In the genomic region with DNA sequence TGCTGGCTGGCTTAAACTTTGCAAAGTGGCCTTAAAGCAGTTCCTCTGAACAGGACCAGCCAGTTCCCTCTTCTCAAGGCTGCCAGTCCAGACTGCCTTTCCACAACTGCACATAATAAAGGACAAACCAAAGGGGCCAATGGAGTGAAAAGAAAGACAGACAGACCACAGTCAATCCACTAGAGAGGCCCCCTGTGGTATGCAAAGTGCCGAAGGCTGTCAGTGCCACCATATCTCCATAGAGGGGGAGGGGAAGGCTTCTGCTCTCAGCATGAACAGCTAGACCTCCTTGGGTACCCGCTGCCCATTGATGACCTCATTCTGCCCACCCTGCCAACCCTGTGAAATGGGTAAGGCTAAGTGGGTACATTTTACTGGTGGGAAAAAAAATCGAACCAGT, we compare ENCODE assay signal across 9 mouse cellular contexts. TPM values are rescaled to one million over a fixed set of nuclear protein-coding genes. Genes with fewer than 3 reads are reported as not detected.
DNase-seq lines count a peak whose midpoint lies in the region; ATAC-seq and TF ChIP-seq lines count a peak whose summit lies in the region.
"Had no signal": no experiment of that assay in that cellular context is flagged by ENCODE, and none has a peak within 500 bp of the region (broad histone marks: within the 10 kb centered on the region; RNA-seq: fewer than 3 reads in every experiment).

No protein-coding gene starts in this region.

- peak; percentile 45 to 48 for DNase-seq in cerebellum, postnatal 10 days
- no peak for DNase-seq in cerebellum, adult 9-10 months
- no peak for DNase-seq in layer of hippocampus, adult 2 months (ENCODE audit: low spot score in 2 of 2)
- DNase-seq in layer of hippocampus, postnatal 36 days = no peak
- no peak for DNase-seq in right cerebral cortex, postnatal 36 days (ENCODE audit: low spot score in 2 of 2)
- no peak for DNase-seq in thymus, postnatal 25 days
- DNase-seq: thymus, adult 18-20 months had no signal

- H3K27ac ChIP-seq in layer of hippocampus, adult 2 months = peak overlapping the region; percentile 43; the same call in 1 of the 2 replicates
- 0 out of 2 replicates have a peak overlapping the region, but pooled peaks have one; percentile 13 for H3K27ac ChIP-seq in neural tube, embryonic 15.5 days (replicated peaks)

- ATAC-seq in hematopoietic stem cell, adult 5-6 weeks (replicated peaks in 1 of 2; ENCODE audit: insufficient read depth in 1 of 2, low FRiP score in 2 of 2, low TSS enrichment in 1 of 2, low read depth in 1 of 2, poor library complexity in 2 of 2, severe bottlenecking in 2 of 2) = peak; percentile 20 to 22; a peak in 1 of 4 replicates
- ATAC-seq in neural tube, embryonic 15.5 days (ENCODE audit: low FRiP score) = no peak

- H3K4me2 ChIP-seq in neural tube, embryonic 15.5 days = no peak overlapping the region

- no peak for TF ChIP-seq CTCF in layer of hippocampus, adult 2 months (conservative IDR thresholded peaks at IDR 0.05)

- H3K27me3 ChIP-seq in neural tube, embryonic 15.5 days (replicated peaks) = no peaks in the 10 kb centered on the region

- no peak overlapping the region for H3K4me3 ChIP-seq in layer of hippocampus, adult 2 months
- no peak overlapping the region for H3K4me3 ChIP-seq in neural tube, embryonic 15.5 days (replicated peaks)

- peaks cover 25% of the 10 kb centered on the region for H3K4me1 ChIP-seq in neural tube, embryonic 15.5 days

- 8% methylated on average over 3 of the region's 3 CpGs for WGBS in neural tube, embryonic 15.5 days

- H3K9me3 ChIP-seq in neural tube, embryonic 15.5 days (replicated peaks) = no peaks in the 10 kb centered on the region

- H3K36me3 ChIP-seq in neural tube, embryonic 15.5 days = no peaks in the 10 kb centered on the region

- H3K9ac ChIP-seq in neural tube, embryonic 15.5 days (replicated peaks) = no peak overlapping the region

RNA-seq across cellular contexts. Expression of a gene that starts 34.7 kb away (rescaled TPM):
- total RNA-seq in layer of hippocampus, adult 2 months (2021) = 10 to 100 TPM; 87.7 to 88.2 TPM
- total RNA-seq in layer of hippocampus, postnatal 36 days (2021) = 10 to 100 TPM; 81.2 to 96.8 TPM
- total RNA-seq in hematopoietic stem cell, adult 5-6 weeks (2017) = 100 and 160 TPM in 2 replicates
- 2.6 and 3.2 TPM in 2 replicates for polyA plus RNA-seq in neural tube, embryonic 15.5 days (2015; fragmentation: Nextera tagmentation; extraction: Ambion mirVana)

Comparison
In these comparisons a context has a peak if more than half of its experiments do, and no peak if none do; other contexts are left out.
1. DNase-seq: peak in cerebellum, postnatal 10 days (2 of 2); none in cerebellum, adult 9-10 months (single experiment), layer of hippocampus, adult 2 months (0 of 2), layer of hippocampus, postnatal 36 days (0 of 2), right cerebral cortex, postnatal 36 days (0 of 2) and thymus, postnatal 25 days (single experiment).